Mouse (Mus musculus) cerebellum, postnatal 4 days (tissue): ENCODE results near the gene Wrap53.
"Not testable (repeated sequence)": the region's sequence is repeated elsewhere in the genome, so short reads cannot be mapped to it uniquely, and the experiment has no call there.

Experiments
- DNase-seq, 2 experiments: peaks; one replicate each; pipeline ENCODE4 v3.0.0; 2022; ENCODE audit warnings: low spot score in 2 of 2, mixed read lengths in 1 of 2

The Wrap53 gene

GRCm38 (mm10) chr11:69580091-69580514 lies at the start of gene Wrap53, which contains the start of gene Trp53:
Wrap53 (minus strand) TSS chr11:69580255.
Trp53 (plus strand) TSS chr11:69580359.
- peak; percentile 49 to 84 for DNase-seq

GRCm38 (mm10) chr11:69629802-69630201 lies 49.7 kb upstream of the Wrap53 start:
- DNase-seq: no peak

DNA sequence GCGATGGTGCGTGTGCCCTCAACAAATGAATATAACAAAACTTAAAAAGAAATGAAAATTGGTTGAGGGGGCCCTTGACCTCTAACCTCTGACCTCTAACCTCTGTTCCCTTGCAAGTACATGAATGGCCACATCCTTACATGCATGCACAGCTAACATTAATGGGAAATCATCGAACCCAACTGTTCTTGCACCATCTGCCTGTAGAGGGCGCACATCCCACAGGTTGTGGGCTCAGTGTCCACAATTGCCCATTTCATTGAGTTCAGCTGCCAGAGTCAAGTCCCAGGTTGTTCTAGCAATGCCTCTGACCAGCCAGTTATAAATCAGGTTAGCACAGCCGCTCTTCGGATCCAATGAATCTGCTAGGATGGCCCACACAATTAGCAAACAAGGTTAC lies 48.2 kb upstream of the Wrap53 start:
- DNase-seq: peak; percentile 45 to 80

DNA sequence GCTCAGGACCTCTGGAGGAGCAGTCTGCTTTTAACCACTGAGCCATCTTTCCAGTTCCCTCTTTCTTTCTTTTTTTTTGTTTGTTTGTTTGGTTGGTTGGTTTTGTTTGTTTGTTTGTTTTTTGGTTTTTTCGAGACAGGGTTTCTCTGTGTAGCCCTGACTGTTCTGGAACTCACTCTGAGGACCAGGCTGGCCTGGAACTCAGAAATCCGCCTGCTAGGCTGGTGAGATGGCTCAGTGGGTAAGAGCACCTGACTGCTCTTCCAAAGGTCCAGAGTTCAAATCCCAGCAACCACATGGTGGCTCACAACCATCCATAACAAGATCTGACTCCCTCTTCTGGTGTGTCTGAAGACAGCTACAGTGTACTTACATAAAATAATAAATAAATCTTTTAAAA lies 44.3 kb upstream of the Wrap53 start:
- DNase-seq: not testable (repeated sequence)

- DNase-seq: no peak
Measured at GRCm38 (mm10) chr11:69623006-69623405, 43.0 kb upstream of the Wrap53 start.

GRCm38 (mm10) chr11:69622406-69622805 lies 42.4 kb upstream of the Wrap53 start:
- no peak for DNase-seq

- DNase-seq: peak; percentile 42 to 77
Measured at GRCm38 (mm10) chr11:69621571-69622268, 41.7 kb upstream of the Wrap53 start, which contains the start of gene Sat2. Sat2 (plus strand) TSS chr11:69622024.

DNA sequence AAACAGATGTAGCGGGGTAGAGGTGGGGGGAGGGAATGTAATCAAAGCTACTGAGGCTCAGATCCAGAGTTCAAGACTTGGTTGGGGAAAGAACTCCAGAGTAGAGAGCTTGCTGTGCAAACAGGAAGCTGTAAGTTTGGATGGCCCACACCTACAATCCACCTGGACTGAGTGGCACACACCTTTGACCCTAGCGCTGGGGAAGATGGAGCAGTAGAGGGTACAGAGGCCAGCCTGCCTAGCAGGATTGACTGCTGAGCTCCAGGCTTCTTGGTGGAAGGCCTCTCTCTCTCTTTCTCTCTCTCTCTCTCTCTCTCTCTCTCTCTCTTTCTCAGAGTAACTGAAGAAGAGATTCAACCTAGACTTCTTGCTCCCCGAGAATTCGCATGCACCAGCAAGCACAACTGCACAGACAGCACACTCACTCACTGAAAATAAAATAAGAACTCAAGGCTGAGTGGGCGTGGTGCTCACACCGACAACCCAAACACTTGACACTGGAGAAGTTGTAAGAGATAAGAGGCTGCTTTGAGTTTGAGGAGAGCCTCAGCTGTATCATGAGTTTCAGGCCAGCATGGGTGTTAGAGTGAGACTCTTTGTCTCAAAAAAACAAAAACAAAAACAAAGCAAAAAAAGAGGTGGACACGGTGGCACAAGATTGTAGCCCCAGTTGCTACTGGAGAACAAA lies 40.5 kb upstream of the Wrap53 start:
- no peak for DNase-seq

GRCm38 (mm10) chr11:69617805-69618204 lies 37.8 kb upstream of the Wrap53 start, which contains the start of gene Shbg:
Shbg (minus strand) TSS chr11:69617905.
- DNase-seq: no peak

DNA sequence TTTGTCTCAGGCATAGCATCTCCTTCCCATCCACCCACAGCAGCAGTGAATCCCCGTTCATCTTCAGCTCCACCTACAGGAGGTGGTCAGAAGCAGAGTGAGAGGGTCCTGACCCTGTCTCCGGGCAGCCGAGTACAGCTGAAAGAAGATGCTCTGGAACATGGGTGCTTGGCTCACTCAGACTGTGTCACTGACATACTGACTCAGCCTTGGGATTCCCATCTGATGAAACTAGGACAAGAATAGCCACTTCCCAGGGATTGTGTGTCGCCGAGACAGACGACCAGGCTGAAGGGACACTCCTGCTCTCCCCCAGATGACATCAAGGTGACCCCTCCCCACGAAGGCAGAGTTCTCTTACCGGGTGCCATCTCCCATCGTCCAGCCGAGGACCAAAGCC lies 36.7 kb upstream of the Wrap53 start:
- no peak for DNase-seq

GRCm38 (mm10) chr11:69614257-69614588 lies 34.2 kb upstream of the Wrap53 start:
- not testable (repeated sequence) for DNase-seq

DNA sequence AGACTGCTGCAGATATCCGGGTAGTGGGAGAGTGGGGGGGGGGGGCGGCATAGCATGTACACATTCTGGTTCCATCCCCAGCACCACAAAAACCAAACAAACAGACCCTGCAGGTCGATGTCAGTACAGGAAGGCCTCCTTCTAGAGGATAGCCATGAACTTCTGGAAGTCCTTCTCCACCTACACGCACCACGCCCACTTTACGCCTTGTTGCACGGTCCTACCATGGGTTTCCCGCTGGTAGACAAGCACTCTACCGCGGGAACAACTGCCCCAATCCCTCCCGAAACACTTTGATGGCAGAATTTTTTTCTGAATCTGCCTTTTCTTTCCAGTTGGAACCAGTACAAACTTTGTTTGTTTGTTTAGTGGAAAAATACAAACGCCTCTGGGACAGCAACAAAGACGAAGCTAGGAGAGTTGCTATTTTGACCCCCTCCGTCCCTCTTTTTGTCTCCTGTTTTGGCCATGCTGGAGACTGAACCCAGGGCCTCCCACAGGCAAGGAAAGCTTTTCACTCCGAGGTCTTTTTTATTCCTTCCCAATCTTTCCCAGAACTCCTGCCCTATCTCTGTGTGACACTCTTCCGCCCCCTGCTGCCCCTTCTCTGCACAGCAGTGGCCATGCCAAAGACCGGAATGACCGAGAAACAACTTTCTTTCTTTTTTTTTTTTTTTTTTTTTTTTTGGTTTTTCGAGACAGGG lies 33.6 kb upstream of the Wrap53 start:
- peak; percentile 69 to 87 for DNase-seq

DNA sequence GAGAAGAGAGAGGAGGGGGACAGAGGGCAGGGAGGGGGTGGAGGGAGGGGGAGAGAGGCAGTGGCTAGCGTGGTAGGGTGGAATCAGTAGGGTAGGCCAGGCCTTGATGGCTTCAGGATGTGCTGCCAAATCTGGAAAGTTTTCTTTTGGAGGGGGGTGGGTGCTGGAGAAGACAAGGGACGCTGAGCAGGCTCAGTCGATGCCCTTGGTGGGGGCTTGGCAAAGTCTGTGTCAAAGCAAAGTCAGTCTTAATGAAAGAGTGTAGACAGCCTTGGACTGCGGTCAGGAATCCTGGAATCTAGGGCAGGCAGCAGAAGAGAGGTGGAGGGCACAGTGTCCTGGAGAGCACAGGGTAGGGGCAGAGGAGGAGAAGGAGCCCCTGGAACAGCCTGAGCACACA lies 30.8 kb upstream of the Wrap53 start:
- no peak for DNase-seq

- DNase-seq: no peak
Measured at GRCm38 (mm10) chr11:69609416-69609815, 29.4 kb upstream of the Wrap53 start.

GRCm38 (mm10) chr11:69608525-69608924 lies 28.5 kb upstream of the Wrap53 start:
- no peak for DNase-seq

DNA sequence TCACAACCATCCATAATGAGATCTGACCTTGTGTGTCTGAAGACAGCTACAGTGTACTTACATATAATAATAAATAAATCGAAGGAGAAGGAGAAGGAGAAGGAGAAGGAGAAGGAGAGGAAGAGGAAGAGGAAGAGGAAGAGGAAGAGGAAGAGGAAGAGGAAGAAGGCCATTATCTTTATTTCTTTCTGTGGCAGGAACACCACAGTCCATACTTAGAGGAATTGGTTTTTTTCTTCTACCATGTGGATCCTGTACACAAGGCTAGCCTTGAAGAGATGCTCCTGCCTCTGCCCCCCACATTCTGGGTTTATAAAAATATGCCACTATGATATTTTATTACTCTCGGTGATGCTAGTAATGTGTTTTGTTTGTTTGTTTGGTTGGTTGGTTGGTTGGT lies 26.8 kb upstream of the Wrap53 start:
- no peak for DNase-seq

DNA sequence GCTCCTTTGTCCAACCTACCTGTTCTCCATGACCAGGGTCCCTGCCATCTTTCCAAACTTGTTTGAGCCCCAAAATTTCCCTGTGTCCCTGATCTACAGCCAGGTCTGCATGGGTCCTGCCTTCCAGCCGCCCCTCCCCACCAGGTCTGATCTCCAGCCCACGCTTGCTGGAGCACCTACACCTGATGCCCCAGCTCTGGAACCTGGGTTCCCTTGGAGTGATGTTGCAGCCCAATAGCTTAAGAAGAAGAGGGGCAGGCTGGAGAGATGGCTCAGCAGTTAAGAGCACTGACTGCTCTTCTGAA lies 26.4 kb upstream of the Wrap53 start:
- DNase-seq: no peak

DNA sequence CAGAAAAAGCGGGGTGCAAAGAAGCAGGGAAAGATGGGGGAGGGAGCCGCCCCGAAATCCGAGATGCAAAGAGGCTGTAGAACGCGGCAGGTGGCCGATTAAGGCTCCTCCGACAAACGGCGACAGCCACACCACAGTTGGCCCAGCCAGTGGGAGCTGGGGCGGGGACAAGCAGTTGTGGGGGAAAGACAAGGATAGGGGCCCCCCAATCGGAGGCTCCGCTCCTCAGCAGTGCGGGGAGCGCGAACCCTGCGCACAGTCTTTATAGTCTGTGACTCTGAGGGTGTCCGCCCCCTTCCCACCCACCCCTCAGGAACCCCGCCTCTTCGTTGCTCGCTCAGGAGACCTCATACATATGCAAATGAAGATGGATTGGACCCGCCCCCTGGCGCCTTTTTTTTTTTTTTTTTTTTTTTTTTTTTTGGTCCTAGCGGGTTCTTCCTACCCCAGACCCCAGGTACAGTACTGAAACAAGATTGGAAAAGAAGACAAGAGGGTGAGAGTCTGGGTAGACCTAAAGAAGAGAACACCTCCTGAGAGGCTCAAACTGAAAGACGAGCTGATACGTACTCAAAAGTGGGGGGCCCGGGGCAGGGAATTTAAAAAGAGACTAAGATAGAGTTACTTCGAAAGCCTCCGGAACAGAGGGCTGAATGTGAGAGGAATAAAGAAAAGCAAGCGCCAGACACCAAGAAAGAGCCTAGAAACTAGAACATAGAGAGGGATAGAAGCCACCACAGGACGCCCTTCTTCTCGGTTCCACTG lies 25.9 kb upstream of the Wrap53 start, which contains the start of gene Atp1b2:
Gene Atp1b2, minus strand, starts transcription at position 217 of the 765 bp plus-strand sequence.
- DNase-seq: peak; percentile 76 to 81

- peak in 1 of 2 experiments; percentile 57 for DNase-seq
Measured at GRCm38 (mm10) chr11:69604795-69605664, 25.0 kb upstream of the Wrap53 start.

GRCm38 (mm10) chr11:69604347-69604746 lies 24.3 kb upstream of the Wrap53 start:
- no peak for DNase-seq

GRCm38 (mm10) chr11:69603516-69603915 lies 23.5 kb upstream of the Wrap53 start:
- no peak for DNase-seq
